Mouse (Mus musculus) limb, embryonic 15.5 days (tissue): ENCODE data around the gene Olfm2. TPM values are rescaled to one million over a fixed set of nuclear protein-coding genes. Genes with fewer than 3 reads are reported as not detected.
A peak's percentile ranks its signal among the peaks of the same experiment; 100 is the strongest.
"Not testable (repeated sequence)": the region's sequence is repeated elsewhere in the genome, so short reads cannot be mapped to it uniquely, and the experiment has no call there.

ENCODE experiments used
- ATAC-seq: fragments of 200-750 bp; cut with Nextera tagmentation; 2 replicates; pipeline ENCODE4 v1.8.0; 2017; ENCODE audit warnings: low read depth, moderate TSS enrichment; ENCODE audit not compliant: insufficient number of reproducible peaks, low FRiP score, low TSS enrichment
- H3K27ac ChIP-seq: fragments of 300-500 bp; sonication (generic); 2 replicates; pipeline ENCODE4 v1.5.1; 2015; ENCODE audit warnings: moderate library complexity, mild to moderate bottlenecking, inconsistent platforms
- H3K27me3 ChIP-seq: fragments of 300-500 bp; sonication (generic); 2 replicates; pipeline ENCODE4 v1.6.1; 2015; ENCODE audit warnings: inconsistent platforms
- H3K36me3 ChIP-seq: fragments of 300-500 bp; sonication (generic); 2 replicates; pipeline ENCODE4 v1.6.1; 2015; ENCODE audit warnings: inconsistent platforms
- H3K4me1 ChIP-seq: fragments of 300-500 bp; sonication (generic); 2 replicates; pipeline ENCODE4 v1.6.1; 2015; ENCODE audit warnings: inconsistent platforms
- H3K4me2 ChIP-seq: fragments of 300-500 bp; sonication (generic); 2 replicates; pipeline ENCODE4 v1.6.1; 2015; ENCODE audit warnings: mild to moderate bottlenecking, inconsistent platforms
- H3K4me3 ChIP-seq: fragments of 300-500 bp; sonication (generic); 2 replicates; pipeline ENCODE4 v1.5.1; 2015; ENCODE audit warnings: mild to moderate bottlenecking, inconsistent platforms
- H3K9ac ChIP-seq: fragments of 300-500 bp; sonication (generic); 2 replicates; pipeline ENCODE4 v1.6.1; 2015; ENCODE audit warnings: inconsistent platforms
- H3K9me3 ChIP-seq: fragments of 300-500 bp; sonication (generic); 2 replicates; pipeline ENCODE4 v1.6.1; 2016; ENCODE audit warnings: inconsistent platforms
- WGBS: fragments of 180-500 bp; shearing (Covaris S2); methylation state at CpG from one replicate; pipeline ENCODE4 v1.1.7; 2015; 5-methylcytosine and 5-hydroxymethylcytosine counted together
- polyA plus RNA-seq: library from polyadenylated mRNA; unstranded; fragments of >200 nt; fragmentation: Nextera tagmentation; extraction: Ambion mirVana; gene quantifications from 2 replicates; pipeline ENCODE4 v1.2.1, GENCODE M21; 2015

Gene Olfm2
- polyA plus RNA-seq, 1 experiment from 2014 or later = 9.3 TPM

DNA sequence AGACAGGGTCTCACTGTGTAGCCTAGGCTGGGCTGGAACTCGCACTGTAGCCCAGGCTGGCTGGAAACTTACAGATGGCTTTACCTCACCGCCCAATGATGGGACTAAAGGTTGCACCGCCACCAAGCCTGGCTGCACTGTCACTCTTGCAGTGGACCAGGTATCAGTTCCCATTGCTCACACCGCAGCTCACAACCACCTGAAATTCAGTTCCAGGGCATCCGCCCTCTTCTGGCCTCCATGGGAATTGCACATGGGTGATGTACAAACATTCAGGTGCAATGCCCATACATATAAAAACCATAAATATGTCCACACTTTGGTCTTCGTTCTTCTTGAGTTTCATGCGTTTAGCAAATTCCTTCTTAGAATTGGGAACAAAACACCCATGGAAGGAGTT lies 30.8 kb downstream of the Olfm2 start:
- no peaks in the 10 kb centered on the region for H3K4me1 ChIP-seq
- no peaks in the 10 kb centered on the region for H3K36me3 ChIP-seq
- no peak overlapping the region for H3K9ac ChIP-seq
- H3K4me2 ChIP-seq = no peak overlapping the region
- no peak for ATAC-seq
- H3K27me3 ChIP-seq = no peaks in the 10 kb centered on the region
- H3K27ac ChIP-seq = no peak overlapping the region
- no peaks in the 10 kb centered on the region for H3K9me3 ChIP-seq
- no peak overlapping the region for H3K4me3 ChIP-seq
- WGBS = 71% methylated on average over 7 of the region's 7 CpGs

DNA sequence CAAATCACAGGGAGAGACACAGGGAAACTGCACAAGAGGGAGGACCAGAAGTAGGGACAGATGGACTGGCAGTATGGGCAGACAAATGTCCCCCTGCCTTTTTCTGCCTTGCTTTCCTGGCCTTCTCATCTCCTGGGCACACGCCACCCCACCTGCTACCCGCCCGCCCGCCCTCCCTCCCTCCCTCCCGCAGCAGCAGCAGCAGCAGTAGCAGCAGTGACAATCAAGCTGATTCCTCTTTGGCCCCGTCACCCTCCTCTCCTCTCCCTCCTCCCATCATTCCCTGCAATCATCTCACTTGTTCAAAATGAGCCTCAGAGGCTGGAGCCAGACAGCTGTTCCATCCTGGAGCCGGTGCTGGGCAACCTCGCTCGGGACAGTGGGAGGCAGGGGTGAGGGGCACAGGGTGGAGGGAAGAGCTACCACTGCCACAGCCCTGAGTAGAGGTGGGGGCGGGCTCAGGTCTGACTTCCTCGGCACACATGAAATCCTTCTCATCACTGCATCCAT lies 32.6 kb downstream of the Olfm2 start:
- Histone ChIP-seq H3K27me3 (no peaks in the 10 kb centered on the region), H3K4me3 (no peak overlapping the region), H3K36me3 (no peaks in the 10 kb centered on the region), H3K27ac (no peak overlapping the region), H3K4me2 (no peak overlapping the region), H3K9me3 (no peaks in the 10 kb centered on the region), H3K4me1 (no peaks in the 10 kb centered on the region), H3K9ac (no peak overlapping the region)
- WGBS = 42% methylated on average over 10 of the region's 11 CpGs
- no peak for ATAC-seq

- 71% methylated on average over 5 of the region's 5 CpGs for WGBS
- no peak for ATAC-seq
- H3K27me3 ChIP-seq = no peaks in the 10 kb centered on the region
Measured at GRCm38 (mm10) chr9:20712934-20713477, 33.1 kb downstream of the Olfm2 start.

DNA sequence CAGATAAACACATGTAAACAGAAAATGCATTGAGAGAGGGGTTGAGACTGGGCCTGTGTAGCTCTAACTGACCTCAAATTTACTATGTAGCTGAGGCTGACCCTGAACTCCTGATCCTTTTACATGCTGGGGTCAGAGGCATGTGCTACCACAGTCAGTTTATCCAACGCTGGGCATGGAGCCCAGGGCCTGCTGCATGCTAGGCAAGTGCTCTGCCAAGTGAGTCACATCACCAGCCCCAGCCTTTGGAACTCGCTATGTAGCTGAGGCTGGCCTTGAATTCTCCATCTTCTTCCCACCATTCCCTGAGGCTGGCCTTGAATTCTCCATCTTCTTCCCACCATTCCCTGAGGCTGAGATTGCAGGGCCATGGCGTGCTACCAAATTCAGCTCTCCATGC lies 35.7 kb downstream of the Olfm2 start:
- Histone ChIP-seq H3K36me3 (no peaks in the 10 kb centered on the region), H3K9ac (no peak overlapping the region), H3K4me2 (no peak overlapping the region), H3K27me3 (no peaks in the 10 kb centered on the region), H3K9me3 (no peaks in the 10 kb centered on the region), H3K4me1 (no peaks in the 10 kb centered on the region), H3K4me3 (no peak overlapping the region), H3K27ac (no peak overlapping the region)
- no peak for ATAC-seq
- 77% methylated on average over 3 of the region's 3 CpGs for WGBS

More at GRCm38 (mm10) chr9:20712934-20713477, 33.1 kb downstream of the Olfm2 start:
- H3K4me2 ChIP-seq = no peak overlapping the region
- H3K27ac ChIP-seq = no peak overlapping the region
- H3K9ac ChIP-seq = no peak overlapping the region
- H3K36me3 ChIP-seq = no peaks in the 10 kb centered on the region
- no peaks in the 10 kb centered on the region for H3K4me1 ChIP-seq
- H3K4me3 ChIP-seq = no peak overlapping the region
- no peaks in the 10 kb centered on the region for H3K9me3 ChIP-seq

DNA sequence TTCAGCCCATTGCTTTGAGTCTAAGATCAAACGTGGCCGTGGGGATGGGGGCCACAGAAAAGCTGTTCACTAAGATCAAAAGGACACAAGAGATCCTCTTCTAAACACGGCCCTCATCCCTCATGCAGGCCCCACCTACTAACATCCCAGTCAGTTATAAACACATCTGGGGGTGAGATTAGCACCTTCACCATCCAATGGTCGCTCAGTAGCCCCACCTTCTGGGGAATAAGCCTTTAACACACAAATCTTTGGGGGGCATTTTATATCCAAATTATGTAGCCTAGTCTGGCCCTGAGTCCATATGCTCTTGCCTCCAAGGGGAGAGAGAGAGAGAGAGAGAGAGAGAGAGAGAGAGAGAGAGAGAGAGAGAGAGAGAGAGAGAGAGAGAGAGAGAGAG lies 40.2 kb downstream of the Olfm2 start:
- Histone ChIP-seq H3K27ac (no peak overlapping the region), H3K27me3 (no peaks in the 10 kb centered on the region; the same call in 1 of the 2 replicates), H3K9ac (no peak overlapping the region), H3K9me3 (no peaks in the 10 kb centered on the region), H3K36me3 (no peaks in the 10 kb centered on the region), H3K4me1 (no peaks in the 10 kb centered on the region), H3K4me2 (no peak overlapping the region), H3K4me3 (no peak overlapping the region)
- ATAC-seq = no peak
- WGBS = 24% methylated on average over 4 of the region's 4 CpGs

DNA sequence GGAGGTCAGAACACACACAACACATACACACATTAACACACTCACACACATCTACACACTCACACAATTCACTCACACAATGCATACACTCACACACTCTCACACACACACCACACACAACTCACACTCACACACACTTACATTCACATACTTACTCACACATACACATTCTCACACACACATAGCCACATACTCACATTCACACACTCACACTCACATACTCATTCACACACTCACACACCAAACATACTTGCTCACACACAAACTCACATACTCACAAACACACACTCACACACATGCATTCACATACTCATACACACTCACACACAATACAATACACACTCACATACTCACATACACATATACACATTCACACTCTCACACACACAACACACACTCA lies 40.7 kb downstream of the Olfm2 start:
- no peaks in the 10 kb centered on the region for H3K4me1 ChIP-seq
- ATAC-seq = no peak

GRCm38 (mm10) chr9:20703832-20704380 lies 42.2 kb downstream of the Olfm2 start:
- Histone ChIP-seq H3K9ac (no peak overlapping the region), H3K36me3 (no peaks in the 10 kb centered on the region), H3K27ac (0 out of 2 replicates have a peak overlapping the region, but pooled peaks have one; percentile 24), H3K27me3 (no peaks in the 10 kb centered on the region; the same call in 1 of the 2 replicates), H3K9me3 (no peaks in the 10 kb centered on the region), H3K4me1 (no peaks in the 10 kb centered on the region), H3K4me3 (no peak overlapping the region), H3K4me2 (no peak overlapping the region)
- WGBS = 55% methylated on average over 8 of the region's 8 CpGs
- ATAC-seq = no peak

More for the DNA sequence above, 40.7 kb downstream of the Olfm2 start:
- Histone ChIP-seq H3K9ac (no peak overlapping the region), H3K9me3 (no peaks in the 10 kb centered on the region), H3K4me3 (no peak overlapping the region), H3K27me3 (no peaks in the 10 kb centered on the region; the same call in 1 of the 2 replicates), H3K36me3 (no peaks in the 10 kb centered on the region), H3K27ac (no peak overlapping the region), H3K4me2 (no peak overlapping the region)

DNA sequence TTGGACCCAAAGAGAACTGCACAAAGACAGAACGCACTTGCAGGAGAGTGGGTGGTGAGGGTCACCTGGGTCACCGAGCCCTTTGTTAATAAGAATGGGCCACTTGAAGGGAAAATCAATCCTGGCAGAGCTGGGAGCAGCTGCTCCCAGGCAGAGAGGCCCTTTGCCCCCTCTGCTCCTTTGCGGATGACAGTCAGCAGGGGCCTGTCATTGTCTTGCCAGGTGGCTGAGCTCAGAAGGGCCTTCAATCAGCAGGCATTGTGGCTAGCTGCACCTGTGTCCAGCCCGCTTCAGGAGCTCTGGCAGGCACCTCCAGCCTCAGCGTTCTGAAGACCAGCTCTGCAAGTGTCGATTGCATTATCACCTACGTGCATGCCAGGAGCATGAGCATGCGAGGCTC lies 48.7 kb downstream of the Olfm2 start:
- Histone ChIP-seq H3K9ac (no peak overlapping the region), H3K4me3 (no peak overlapping the region), H3K27ac (no peak overlapping the region), H3K9me3 (no peaks in the 10 kb centered on the region), H3K27me3 (peaks cover 28% of the 10 kb centered on the region), H3K4me2 (no peak overlapping the region), H3K4me1 (0 out of 2 replicates have a peak, but pooled peaks cover 6% of the 10 kb centered on the region), H3K36me3 (no peaks in the 10 kb centered on the region)
- WGBS = 41% methylated on average over 8 of the region's 8 CpGs
- ATAC-seq = no peak; the same call in 1 of the 2 replicates

- Histone ChIP-seq H3K9ac (no peak overlapping the region), H3K27ac (no peak overlapping the region), H3K4me2 (no peak overlapping the region), H3K27me3 (peaks cover 28% of the 10 kb centered on the region), H3K4me3 (no peak overlapping the region), H3K9me3 (no peaks in the 10 kb centered on the region), H3K4me1 (0 out of 2 replicates have a peak, but pooled peaks cover 6% of the 10 kb centered on the region), H3K36me3 (no peaks in the 10 kb centered on the region)
- no peak for ATAC-seq
- 65% methylated on average over 5 of the region's 5 CpGs for WGBS
Measured at GRCm38 (mm10) chr9:20696107-20696712, 49.9 kb downstream of the Olfm2 start.

GRCm38 (mm10) chr9:20694721-20695235 lies 51.4 kb downstream of the Olfm2 start:
- 5% methylated on average over 25 of the region's 25 CpGs for WGBS
- Histone ChIP-seq H3K4me3 (peak overlapping the region; percentile 17; the same call in 1 of the 2 replicates), H3K9ac (no peak overlapping the region), H3K27me3 (peaks cover 28% of the 10 kb centered on the region), H3K9me3 (no peaks in the 10 kb centered on the region), H3K4me1 (0 out of 2 replicates have a peak, but pooled peaks cover 6% of the 10 kb centered on the region), H3K36me3 (no peaks in the 10 kb centered on the region), H3K27ac (no peak overlapping the region), H3K4me2 (peak overlapping the region; percentile 39)
- no peak for ATAC-seq

DNA sequence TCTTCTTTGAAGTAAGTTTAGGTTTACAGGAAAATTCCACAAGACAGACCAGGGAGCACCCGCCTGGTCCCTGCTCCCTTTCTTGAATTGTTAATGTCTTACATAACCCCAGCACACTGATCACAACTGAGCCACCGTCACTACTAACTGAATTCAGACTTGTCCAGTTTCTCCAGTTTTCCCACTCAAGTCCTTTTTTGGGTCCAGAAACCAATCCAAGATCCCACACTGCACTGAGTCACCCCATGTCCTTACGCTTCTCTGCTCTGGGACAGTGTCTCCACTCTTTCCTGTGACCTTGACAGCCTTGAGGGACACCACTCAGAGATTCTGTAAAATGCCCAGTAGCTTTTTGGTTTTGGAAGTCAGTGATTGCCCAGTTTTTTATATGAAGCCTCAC lies 53.3 kb downstream of the Olfm2 start:
- Histone ChIP-seq H3K27me3 (peaks cover 28% of the 10 kb centered on the region), H3K27ac (no peak overlapping the region), H3K4me3 (no peak overlapping the region), H3K9ac (no peak overlapping the region), H3K4me2 (no peak overlapping the region), H3K36me3 (no peaks in the 10 kb centered on the region), H3K4me1 (0 out of 2 replicates have a peak, but pooled peaks cover 6% of the 10 kb centered on the region), H3K9me3 (no peaks in the 10 kb centered on the region)
- WGBS = 79% methylated on average over 3 of the region's 3 CpGs
- no peak for ATAC-seq

DNA sequence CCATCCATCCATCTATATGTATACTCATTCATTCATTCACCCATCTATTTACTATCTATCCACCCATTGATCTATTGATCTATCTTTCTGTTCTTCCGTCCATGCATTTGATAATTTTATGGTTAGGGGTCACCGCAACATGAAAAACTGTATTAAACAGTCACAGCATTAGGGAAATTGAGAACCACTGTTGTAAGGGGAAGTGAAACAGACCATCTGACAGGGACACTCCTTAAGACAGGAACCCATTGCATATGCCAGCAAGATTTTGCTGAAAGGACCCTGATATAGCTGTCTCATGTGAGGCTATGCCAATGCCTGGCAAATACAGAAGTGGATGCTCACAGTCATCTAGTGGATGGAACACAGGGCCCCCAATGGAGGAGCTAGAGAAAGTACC lies 55.7 kb downstream of the Olfm2 start:
- not testable (repeated sequence) for H3K9me3 ChIP-seq, H3K4me3 ChIP-seq, H3K36me3 ChIP-seq, ATAC-seq, H3K4me2 ChIP-seq, H3K9ac ChIP-seq, H3K4me1 ChIP-seq, H3K27ac ChIP-seq
- 88% methylated on average over 2 of the region's 2 CpGs for WGBS
- peaks cover 19% of the 10 kb centered on the region for H3K27me3 ChIP-seq
